Mouse (Mus musculus) cerebellum, adult 2 months (tissue): Measurements from ENCODE around the gene Myo1a.

Experiments used
- CTCF ChIP-seq: fragments of 200-500 bp; IDR thresholded peaks from 2 replicates; pipeline ENCODE4 v1.5.1; 2011; ENCODE audit warnings: low read depth, mild to moderate bottlenecking, control low read depth, low read length, moderate library complexity, borderline replicate concordance; ENCODE audit not compliant: insufficient read depth
- POLR2A ChIP-seq: fragments of 200-500 bp; IDR thresholded peaks from 2 replicates; pipeline ENCODE4 v1.6.1; 2011; ENCODE audit warnings: low read length, control low read depth, borderline replicate concordance; ENCODE audit not compliant: insufficient read depth

- no peak for TF ChIP-seq CTCF
- TF ChIP-seq POLR2A: no peak
Observed at GRCm38 (mm10) chr10:127751548-127751947, 46.6 kb downstream of the Myo1a start, which contains the start of gene Gpr182.
